Mouse (Mus musculus): ENCODE results near the gene Crybb2. TPM values are rescaled to one million over a fixed set of nuclear protein-coding genes. Genes with fewer than 3 reads are reported as not detected.

The Crybb2 gene
- total RNA-seq, 2 experiments from 2014 or later = not detected

Other genes starting within 250 kb of the Crybb2 start
- not detected in 2 replicates for gene Myo18b, start 173.8 kb downstream of the Crybb2 start, total RNA-seq (2014; fragmentation: Nextera tagmentation)
- not detected in 2 replicates for gene Myo18b, start 173.8 kb downstream of the Crybb2 start, total RNA-seq (2017)
- gene Grk3, start 54.3 kb downstream of the Crybb2 start, total RNA-seq (2014; fragmentation: Nextera tagmentation) = 9.7 and 25.0 TPM in 2 replicates
- 11.7 and 18.7 TPM in 2 replicates for gene Grk3, start 54.3 kb downstream of the Crybb2 start, total RNA-seq (2017)
- gene Crybb3, start 11.5 kb upstream of the Crybb2 start, total RNA-seq (2014; fragmentation: Nextera tagmentation) = not detected in 2 replicates
- not detected in 2 replicates for gene Crybb3, start 11.5 kb upstream of the Crybb2 start, total RNA-seq (2017)
- 9.9 and 12.3 TPM in 2 replicates for gene 2900026A02Rik, start 151.1 kb upstream of the Crybb2 start, total RNA-seq (2014; fragmentation: Nextera tagmentation)
- 5.8 and 6.8 TPM in 2 replicates for gene 2900026A02Rik, start 151.1 kb upstream of the Crybb2 start, total RNA-seq (2017)
- not detected in 2 replicates for gene Tmem211, start 156.8 kb upstream of the Crybb2 start, total RNA-seq (2014; fragmentation: Nextera tagmentation)
- not detected in 2 replicates for gene Tmem211, start 156.8 kb upstream of the Crybb2 start, total RNA-seq (2017)
- gene Sgsm1, start 240.7 kb upstream of the Crybb2 start, total RNA-seq (2014; fragmentation: Nextera tagmentation) = 0.46 TPM in 1 of 2 replicates, not detected in the other
- 7.7 TPM in 1 of 2 replicates, not detected in the other for gene Sgsm1, start 240.7 kb upstream of the Crybb2 start, total RNA-seq (2017)

Data from megakaryocyte-erythroid progenitor cell, adult 5-6 weeks (primary cell).